Mouse (Mus musculus) spleen, adult 18-20 months (tissue): ENCODE measurements around the gene Hist1h4k.
"Not testable (repeated sequence)": the region's sequence is repeated elsewhere in the genome, so short reads cannot be mapped to it uniquely, and the experiment has no call there.

Experiments used
- DNase-seq, 2 experiments: peaks; one replicate each; pipeline ENCODE4 v3.0.0; 2022; ENCODE audit warnings: mixed read lengths in 2 of 2

Hist1h4k gene

GRCm38 (mm10) chr13:21750159-21751017 lies at the start of gene Hist1h4k:
Hist1h4k (minus strand) TSS chr13:21750505.
- peak; percentile 82 to 86 for DNase-seq

GRCm38 (mm10) chr13:21797163-21797562 lies 46.9 kb upstream of the Hist1h4k start:
- DNase-seq = not testable (repeated sequence)

DNA sequence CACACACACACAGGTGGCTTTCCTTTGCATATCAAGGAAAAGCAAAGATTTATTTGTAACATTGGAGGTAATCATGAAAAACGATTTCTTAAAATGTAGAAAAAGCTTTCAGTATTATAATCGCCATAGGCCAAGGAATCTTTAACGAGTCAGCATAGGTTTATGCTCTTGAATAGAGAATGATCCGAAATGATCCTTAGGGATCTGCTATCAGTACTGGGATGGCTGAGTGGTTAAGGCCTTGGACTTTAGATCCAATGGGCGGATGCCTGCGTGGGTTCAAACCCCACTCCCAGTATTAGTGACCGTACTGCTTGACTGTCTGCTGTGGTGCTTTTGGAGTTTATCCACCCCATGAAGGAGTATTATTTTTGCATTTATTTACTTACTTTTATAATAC lies 45.3 kb upstream of the Hist1h4k start:
- no peak for DNase-seq

DNA sequence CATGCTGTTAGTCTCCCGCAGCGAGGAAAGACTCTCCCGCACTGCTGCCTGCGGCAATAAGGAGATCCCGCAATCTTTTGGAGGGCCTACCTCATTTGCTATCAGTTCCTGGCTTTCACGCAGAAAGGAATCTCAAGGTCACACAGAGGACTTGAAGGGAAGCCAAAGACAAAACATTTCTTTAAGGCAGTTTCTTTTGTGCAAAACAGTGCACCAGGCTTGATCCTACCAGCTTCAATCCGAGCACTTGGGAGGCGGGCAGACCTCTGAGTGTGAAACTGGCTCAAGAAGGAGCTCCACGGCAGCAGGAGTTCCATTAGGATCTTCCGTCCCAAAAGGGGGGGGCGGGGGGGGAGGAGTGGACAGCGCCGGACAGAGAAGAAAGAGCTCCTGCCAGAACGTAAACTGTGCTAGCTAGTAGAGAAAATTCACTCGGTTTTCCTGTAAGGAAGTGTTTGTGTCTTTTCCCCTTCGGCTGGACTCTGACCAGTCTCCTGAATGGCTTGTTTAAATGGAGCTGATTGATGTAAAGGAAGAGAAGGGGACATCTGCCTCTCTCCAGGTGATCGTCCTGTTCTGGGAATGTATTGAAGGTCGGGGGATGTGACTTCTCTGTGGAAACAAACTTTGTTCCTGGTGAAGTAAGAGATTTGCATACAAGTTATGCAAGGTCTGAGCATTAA lies 40.4 kb upstream of the Hist1h4k start:
- DNase-seq = no peak

DNA sequence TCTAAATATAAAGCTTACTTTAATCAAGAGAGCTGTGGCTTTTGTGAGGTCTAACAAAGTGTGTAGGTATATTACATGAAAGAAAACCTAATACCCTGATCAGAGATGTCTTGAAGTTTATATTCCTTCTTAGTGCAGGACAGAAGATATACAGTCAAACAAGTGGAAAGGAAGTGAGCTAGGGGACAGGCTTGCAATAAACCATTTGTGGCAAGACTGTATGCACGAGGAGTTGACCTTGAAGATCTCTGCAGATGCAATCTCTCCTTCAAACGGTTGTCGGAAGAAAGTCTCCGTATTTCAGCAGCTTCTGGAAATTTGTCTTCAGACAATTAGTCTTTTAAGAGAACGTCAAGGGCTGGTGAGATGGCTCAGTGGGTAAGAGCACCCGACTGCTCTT lies 39.6 kb upstream of the Hist1h4k start:
- DNase-seq = no peak

- no peak for DNase-seq
Observed at GRCm38 (mm10) chr13:21787760-21788593, 37.7 kb upstream of the Hist1h4k start.

DNA sequence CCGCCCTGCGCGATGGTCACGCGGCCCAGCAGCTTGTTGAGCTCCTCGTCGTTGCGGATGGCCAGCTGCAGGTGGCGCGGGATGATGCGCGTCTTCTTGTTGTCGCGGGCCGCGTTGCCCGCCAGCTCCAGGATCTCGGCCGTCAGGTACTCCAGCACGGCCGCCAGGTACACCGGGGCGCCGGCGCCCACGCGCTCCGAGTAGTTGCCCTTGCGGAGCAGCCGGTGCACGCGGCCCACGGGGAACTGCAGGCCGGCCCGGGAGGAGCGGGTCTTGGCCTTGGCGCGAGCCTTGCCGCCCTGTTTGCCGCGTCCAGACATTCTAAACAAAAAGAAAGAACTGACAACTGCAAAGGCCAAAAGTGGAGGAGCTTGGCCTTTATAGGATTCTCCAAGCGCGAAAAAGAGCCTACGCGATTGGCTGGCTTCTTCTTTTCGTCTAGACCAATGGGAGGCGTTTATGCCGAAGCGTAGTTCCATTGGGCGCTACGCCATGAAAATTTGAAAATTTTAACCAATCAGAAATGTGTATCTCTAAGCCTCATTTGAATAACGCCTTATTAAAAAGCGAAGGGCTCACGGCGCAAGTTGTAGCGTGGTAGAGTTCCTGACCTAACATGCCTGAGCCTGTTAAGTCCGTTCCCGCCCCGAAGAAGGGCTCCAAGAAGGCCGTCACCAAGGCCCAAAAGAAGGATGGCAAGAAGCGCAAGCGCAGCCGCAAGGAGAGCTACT lies 36.8 kb upstream of the Hist1h4k start, which contains the start of the genes Hist1h2an and Hist1h2bp:
Hist1h2an (minus strand) TSS at position 320 of the 731 bp plus-strand sequence.
Hist1h2bp (plus strand) TSS at position 563 of the 731 bp plus-strand sequence.
- DNase-seq = peak; percentile 64 to 65

GRCm38 (mm10) chr13:21786189-21786898 lies 36.0 kb upstream of the Hist1h4k start:
- DNase-seq = no peak

GRCm38 (mm10) chr13:21784311-21784710 lies 34.0 kb upstream of the Hist1h4k start:
- DNase-seq = no peak

GRCm38 (mm10) chr13:21783734-21784161 lies 33.4 kb upstream of the Hist1h4k start:
- no peak for DNase-seq

DNA sequence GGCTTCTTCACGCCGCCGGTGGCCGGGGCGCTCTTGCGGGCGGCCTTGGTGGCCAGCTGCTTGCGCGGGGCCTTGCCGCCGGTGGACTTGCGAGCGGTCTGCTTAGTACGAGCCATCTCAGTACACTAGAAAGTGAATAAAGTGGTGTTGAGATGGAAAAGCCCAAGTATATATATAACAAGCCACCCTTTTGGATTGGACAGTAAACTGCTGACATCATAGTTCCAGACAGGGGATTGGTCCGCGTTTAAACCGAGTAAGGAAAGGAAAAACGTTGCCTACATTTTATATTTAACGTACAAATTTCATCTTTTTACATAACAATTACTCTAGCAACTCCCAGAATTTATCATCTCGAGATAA lies 32.9 kb upstream of the Hist1h4k start, which contains the start of gene Hist1h3i:
Hist1h3i (minus strand) TSS at position 116 of the 363 bp plus-strand sequence.
- peak; percentile 24 to 38 for DNase-seq

DNA sequence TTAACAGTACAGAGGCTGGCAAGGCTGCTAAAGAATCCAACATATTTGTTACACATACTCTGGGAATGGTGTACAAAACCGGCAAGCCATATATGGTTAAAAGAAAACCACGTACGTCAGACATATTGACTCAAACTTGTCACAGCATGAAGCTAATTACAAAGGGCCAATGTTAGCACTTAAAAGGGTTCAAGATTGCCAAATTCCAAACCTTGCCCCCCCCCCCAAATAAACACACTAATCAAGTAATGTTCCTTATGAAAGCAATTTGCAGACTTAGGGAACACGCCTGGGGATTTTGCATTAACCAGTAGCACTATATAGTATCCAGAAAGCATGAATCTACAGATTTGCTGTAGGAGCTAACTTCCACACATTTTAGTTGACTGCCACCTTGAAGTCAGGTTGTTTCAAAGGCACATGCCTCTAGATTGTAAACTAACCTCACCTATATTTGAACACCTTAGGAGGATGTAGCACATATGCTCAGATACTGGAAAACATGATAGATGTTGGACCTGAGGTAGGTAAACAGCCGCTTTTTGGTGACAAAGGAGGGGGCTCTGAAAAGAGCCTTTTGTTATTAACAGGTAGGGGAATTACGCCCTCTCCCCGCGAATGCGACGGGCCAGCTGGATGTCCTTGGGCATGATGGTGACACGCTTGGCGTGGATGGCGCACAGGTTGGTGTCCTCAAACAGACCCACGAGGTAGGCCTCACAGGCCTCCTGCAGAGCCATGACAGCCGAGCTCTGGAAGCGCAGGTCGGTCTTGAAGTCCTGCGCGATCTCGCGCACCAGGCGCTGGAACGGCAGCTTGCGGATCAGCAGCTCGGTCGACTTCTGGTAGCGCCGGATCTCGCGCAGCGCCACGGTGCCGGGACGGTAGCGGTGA lies 32.3 kb upstream of the Hist1h4k start:
- DNase-seq = peak; percentile 17 to 22

GRCm38 (mm10) chr13:21781639-21782038 lies 31.3 kb upstream of the Hist1h4k start:
- DNase-seq = no peak

GRCm38 (mm10) chr13:21781021-21781555 lies 30.8 kb upstream of the Hist1h4k start:
- DNase-seq = no peak

DNA sequence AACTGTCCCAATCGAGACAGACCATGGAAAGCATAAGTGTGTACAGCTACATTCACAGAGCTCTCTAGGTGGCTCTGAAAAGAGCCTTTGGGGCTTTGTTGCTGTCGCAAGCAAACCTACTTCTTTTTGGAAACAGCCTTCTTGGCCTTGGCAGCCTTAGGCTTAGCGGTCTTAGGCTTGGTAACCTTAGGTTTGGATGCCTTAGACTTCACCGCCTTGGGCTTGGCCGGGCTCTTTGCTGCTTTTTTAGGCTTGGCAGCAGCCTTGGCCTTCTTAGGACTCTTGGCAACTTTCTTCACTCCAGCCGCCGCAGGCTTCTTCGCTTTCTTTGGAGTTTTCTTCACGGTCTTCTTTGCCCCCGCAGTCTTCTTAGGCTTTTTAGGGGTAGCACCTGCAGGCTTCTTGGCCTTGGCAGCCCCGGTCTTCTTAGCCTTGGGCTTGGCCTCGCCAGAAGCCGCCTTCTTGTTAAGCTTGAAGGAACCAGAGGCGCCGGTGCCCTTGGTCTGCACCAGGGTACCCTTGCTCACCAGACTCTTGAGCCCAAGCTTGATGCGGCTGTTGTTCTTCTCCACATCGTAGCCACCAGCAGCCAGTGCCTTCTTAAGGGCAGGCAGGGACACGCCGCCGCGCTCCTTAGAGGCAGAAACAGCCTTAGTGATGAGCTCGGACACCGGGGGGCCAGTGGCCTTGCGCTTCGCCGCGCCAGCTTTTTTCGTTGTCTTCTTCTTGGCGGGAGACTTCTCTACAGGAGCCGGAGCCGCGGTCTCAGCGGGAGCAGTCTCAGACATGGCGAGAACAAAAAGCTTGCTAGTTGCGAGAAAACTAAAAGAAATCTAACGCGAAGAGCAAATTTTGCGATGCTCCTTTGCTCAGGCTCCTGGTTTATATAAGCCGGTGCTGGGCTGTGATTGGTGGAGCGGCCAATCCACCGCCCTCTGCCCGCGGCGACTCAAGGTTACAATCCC lies 29.7 kb upstream of the Hist1h4k start, which contains the start of gene Hist1h1b:
Hist1h1b (minus strand) TSS at position 859 of the 965 bp plus-strand sequence.
- DNase-seq = peak; percentile 37 to 42

GRCm38 (mm10) chr13:21778814-21779766 lies 28.8 kb upstream of the Hist1h4k start:
- peak; percentile 43 to 48 for DNase-seq

- no peak for DNase-seq
Observed at GRCm38 (mm10) chr13:21755707-21756106, 5.4 kb upstream of the Hist1h4k start.
